Mouse (Mus musculus) bone marrow macrophage, adult 2 months (primary cell): ENCODE results near the gene Sdhaf4.

Experiments used
- CTCF ChIP-seq: IDR thresholded peaks from 2 replicates; pipeline ENCODE4 v1.5.1; 2012; ENCODE audit warnings: low read depth, mild to moderate bottlenecking, low read length, moderate library complexity
- POLR2A ChIP-seq: IDR thresholded peaks from 2 replicates; pipeline ENCODE4 v1.6.1; 2012; ENCODE audit warnings: mild to moderate bottlenecking, low read depth, low read length, borderline replicate concordance

GRCm38 (mm10) chr1:23959415-23959732, 46.1 kb downstream of the Sdhaf4 start:
- TF ChIP-seq CTCF (no peak), POLR2A (no peak)
